Mouse (Mus musculus) urinary bladder, adult 2 months (tissue): ENCODE results near the gene Klf13. TPM values are rescaled to one million over a fixed set of nuclear protein-coding genes. Genes with fewer than 3 reads are reported as not detected.

ENCODE experiments used
- DNase-seq: peaks from one replicate; pipeline ENCODE4 v3.0.0; 2022; ENCODE audit warnings: low spot score
- polyA plus RNA-seq: library from polyadenylated mRNA; depleted of rRNA; stranded (reverse); fragments of >200 nt; gene quantifications from 2 replicates; pipeline ENCODE4 v1.2.3, GENCODE M21; 2012

Gene Klf13
- polyA plus RNA-seq, 1 experiment = 13.0 TPM

DNA sequence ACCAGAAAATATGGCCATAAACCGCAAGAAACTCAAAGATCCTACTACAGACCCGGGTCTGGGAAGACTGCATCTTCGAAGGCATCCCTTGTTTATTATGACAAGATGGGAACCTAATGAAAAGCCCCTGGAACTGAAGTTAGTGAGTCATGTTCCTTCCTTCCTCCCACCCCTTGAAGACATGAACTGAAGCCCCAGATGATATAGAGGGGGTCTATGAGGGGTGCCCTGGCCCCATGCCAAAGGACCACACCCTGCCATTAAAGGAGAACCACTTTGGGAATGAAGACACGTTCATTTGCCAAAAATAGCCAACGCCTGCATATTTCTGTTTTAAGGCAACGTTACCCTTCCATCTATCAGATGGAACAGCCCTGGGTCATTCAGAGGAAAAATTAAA, 50.0 kb downstream of the Klf13 start:
- no peak for DNase-seq

- no peak for DNase-seq
These were observed 51.1 kb downstream of the Klf13 start for GRCm38 (mm10) chr7:63887602-63888123.

GRCm38 (mm10) chr7:63887034-63887551, 51.6 kb downstream of the Klf13 start:
- no peak for DNase-seq

DNA sequence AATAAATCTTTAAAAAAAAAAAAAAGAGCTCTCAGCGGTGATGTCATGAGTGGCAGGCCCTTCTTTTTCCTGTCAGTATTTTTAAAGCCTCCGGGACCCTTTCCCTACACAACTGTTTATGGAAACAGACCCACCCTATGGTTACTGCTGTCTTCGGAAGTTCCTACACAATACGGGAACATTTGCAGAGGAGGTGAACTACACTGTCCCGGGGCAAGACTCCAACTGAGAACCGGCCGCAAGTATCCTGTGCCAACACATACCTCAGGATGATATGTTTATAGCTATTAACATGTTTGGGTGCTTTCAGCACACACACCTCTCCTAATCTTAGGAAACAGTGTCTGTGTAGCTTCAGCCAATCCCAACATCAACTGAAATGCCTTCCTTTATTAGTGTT, 53.7 kb downstream of the Klf13 start:
- no peak for DNase-seq

- DNase-seq = no peak
These were observed 56.0 kb downstream of the Klf13 start for GRCm38 (mm10) chr7:63882739-63883138.

GRCm38 (mm10) chr7:63879583-63879982, 59.1 kb downstream of the Klf13 start:
- DNase-seq = no peak

- no peak for DNase-seq
These were observed 61.1 kb downstream of the Klf13 start for GRCm38 (mm10) chr7:63877610-63878009.

DNA sequence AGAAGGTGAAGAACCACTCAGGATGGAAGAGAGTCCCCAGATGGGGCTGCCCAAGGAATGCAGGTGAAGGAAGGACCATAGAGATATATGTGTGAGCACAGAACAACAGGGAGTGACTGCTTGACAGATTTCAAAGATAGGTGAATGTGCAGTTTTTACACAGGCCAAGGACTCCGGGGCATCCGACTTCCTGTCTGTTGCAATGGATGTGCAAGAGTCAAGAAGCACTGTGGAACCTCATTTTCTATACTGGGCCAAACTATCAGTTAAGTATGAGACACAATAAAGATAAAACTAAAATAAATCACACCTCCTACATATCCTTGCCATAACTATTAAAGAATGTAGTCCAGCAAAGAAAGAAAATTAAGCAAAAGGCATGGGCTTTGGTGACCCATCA, 62.1 kb downstream of the Klf13 start:
- DNase-seq = no peak

- no peak for DNase-seq
These were observed 63.0 kb downstream of the Klf13 start for GRCm38 (mm10) chr7:63875686-63876085.

DNA sequence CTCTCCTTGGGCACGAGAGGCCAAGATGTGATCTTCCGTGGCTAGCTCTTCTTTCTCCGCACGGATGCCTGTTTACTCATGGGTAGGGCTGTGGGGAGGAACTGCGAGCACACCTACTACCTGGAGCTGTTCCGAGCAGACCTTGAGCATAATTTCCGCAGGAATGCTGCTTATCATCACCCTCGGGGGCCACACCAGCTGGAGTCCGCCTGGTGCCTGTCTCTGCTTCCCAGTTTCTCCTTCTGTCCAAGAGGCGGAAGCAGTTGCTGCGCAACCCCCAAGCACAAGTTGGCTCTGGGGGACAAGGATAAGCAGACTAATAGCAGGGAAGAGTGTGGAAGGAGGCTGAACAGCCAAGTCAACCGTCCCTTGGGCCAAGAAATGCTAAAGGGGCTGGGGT, 64.8 kb downstream of the Klf13 start:
- no peak for DNase-seq

DNA sequence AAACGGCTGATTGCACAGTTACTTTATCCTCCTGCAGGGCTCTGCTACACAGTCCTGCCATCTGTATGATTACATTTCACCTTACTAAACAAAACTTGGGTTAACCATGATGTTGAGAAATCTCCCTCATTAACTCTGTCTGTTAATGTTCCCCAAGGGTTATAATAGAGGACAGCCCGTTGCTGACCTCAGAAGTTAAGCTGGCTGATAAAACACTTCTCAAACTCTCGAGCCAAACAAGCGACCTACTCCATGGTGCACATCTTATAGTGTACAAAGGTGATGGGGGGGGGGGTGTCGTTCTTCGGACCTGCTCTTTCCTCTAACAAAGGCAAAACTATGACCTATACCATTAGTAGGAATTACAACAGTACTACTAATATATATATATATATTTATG, 67.0 kb downstream of the Klf13 start:
- DNase-seq = no peak

DNA sequence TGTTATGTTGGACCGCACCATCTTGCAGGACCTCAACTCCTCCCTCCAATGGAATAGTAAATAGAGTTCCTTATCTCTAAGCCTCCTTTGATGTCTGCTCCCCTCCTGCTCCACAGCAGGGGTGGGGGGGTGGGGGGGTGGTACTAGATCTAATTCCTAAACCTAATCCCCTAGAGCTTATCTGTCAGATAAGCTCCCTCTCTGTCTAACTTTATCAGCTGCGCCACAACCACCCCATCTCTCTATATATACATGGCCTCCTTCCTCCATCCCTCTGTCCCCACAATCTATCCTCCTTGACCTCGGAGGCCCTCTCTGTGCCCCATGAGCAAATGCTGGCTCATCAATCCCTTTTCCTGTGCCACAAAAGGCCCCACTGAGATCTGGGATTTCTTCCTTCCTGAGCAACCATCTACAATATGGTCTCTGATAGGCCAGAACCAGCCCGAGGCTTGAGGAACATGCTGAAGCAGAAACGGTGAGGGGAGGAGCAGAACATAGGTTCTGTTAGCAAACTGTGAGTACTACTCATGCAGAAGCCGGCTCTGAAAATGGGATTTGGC, 70.3 kb downstream of the Klf13 start:
- no peak for DNase-seq

DNA sequence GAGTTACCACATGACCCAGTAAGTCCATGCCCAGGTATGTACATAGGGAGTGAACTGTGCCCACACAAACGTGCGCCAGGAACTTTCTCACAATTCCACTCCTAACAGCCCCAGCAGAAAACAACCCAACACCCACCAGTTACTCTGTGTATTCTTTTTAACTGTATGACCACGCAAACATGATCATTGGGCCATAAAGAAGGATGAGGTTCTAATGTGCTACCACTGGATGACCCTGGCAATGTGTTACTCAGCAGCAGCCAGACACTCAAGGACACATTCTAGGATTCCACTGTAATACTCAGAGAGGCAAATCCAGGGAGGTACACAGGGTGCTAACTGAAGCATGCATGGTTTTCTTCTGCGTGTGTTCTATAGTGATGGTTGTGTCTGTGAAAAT, 72.8 kb downstream of the Klf13 start:
- DNase-seq = no peak

DNA sequence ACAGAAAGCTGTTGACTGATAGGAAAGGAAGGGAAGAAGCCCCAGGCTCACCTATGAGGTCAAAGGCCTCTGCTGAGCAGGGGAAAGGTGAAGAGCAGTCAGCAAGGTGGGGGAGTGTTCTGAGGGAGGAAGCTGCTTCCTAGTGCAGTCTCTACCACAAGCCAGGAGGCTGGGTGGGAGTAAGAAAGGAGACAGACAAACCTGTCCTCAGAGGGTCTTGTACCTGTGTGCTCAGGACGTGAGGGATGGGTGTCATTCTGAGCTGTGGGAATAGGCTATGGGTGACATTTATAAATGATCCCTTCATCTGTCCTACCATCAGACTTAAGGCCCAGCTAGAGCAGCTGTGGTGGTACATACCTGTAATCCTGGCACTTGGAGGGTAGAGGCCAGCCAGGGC, 75.7 kb downstream of the Klf13 start:
- no peak for DNase-seq

DNA sequence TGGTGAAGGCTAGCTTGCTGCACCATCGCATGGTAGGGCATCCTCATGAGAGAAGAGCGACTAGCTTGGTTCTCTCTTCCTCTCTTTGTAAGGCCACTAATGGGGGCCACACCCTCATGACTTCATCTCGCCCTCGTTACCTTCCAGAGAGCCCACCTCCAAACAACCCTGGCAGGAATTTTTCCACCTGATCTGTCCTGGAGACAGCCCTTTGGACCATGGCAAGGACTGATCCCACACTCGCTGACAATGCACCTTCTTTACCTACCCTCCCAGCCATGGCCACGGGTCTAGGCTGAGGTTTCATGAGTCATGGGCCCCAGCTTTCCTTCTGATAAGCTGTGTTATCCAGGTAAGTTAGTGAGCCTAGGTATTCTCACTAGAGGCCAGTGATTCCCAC, 77.6 kb downstream of the Klf13 start:
- DNase-seq = no peak

DNA sequence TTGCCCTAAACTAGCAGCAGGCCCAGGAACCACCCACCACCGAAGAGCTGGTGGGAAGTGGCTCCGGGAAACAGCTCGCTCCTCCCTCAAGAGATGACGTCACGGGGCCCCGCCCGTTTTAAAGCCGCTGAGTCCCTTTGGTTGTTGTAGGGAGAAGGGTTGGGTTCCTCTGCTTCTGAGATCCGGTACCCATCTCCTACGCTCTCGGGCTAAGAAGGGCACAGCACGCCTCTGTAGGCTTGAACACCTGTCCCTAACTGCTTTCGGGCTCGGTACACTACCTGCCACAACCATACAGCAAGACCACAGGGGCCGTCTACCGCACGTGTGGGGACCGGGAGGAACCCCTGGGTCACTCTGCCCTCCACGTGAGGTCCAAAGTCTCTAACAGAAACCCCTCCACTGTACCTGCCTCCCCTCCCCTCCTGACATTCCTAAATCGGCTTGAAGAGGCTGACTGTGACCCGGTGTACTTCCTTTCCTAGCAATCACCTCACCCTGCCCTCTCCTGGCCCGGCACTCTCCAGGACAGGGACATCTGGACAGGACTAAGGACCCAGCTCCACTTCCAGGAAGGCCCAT, 80.1 kb downstream of the Klf13 start:
- DNase-seq = peak; percentile 55

DNA sequence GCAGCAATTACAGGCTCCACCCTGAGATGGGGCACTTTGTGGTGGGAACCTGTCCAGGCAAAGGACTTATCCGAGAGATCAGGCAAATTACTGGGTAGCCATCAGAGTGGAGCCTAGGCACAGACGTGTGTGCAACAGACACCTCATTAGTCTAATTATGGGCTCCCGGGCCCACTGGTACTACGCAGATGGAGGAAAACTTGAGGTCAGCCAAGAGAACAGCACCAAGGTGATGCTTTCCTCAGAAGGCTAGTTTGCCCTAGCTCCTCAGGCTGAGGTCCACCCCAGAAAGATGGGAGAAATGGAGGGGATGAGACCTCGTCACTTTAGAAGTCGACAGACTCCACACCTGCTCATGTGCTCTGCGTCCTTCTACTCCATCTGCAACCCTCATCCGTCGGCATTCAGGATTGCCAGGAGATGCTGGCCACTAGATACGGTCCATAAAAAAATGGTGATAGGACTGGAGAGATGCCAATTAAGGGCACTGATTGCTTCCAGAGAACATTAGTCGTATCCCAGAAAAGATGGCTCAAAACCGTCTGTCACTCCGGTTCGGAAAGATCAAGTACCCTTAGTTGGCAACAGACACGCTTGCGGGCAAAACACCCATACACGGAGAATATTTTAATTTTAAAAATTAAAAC, 80.8 kb downstream of the Klf13 start:
- DNase-seq = no peak

GRCm38 (mm10) chr7:63855283-63855682, 83.4 kb downstream of the Klf13 start:
- DNase-seq = peak; percentile 65

- peak; percentile 38 for DNase-seq
These were observed 86.7 kb downstream of the Klf13 start for GRCm38 (mm10) chr7:63851841-63852533.
